Mouse (Mus musculus) liver, postnatal 0 days (tissue): Measurements from ENCODE around the gene Tcf3. TPM values are rescaled to one million over a fixed set of nuclear protein-coding genes. Genes with fewer than 3 reads are reported as not detected.

Experiments
- ATAC-seq: fragments of 200-750 bp; cut with Nextera tagmentation; 2 replicates; pipeline ENCODE4 v1.8.0; 2017; ENCODE audit warnings: mild to moderate bottlenecking, moderate library complexity
- DNase-seq: peaks from one replicate; pipeline ENCODE4 v3.0.0-alpha.2; 2016
- H3K27ac ChIP-seq: fragments of 300-500 bp; sonication (generic); 2 replicates; pipeline ENCODE4 v1.5.1; 2014; ENCODE audit warnings: antibody characterized with exemption, moderate library complexity, mild to moderate bottlenecking, low read depth
- H3K27me3 ChIP-seq: fragments of 300-500 bp; sonication (generic); 2 replicates; pipeline ENCODE4 v1.6.1; 2014; ENCODE audit warnings: low read length, control low read depth, mixed read lengths; ENCODE audit not compliant: insufficient read depth
- H3K36me3 ChIP-seq: fragments of 300-500 bp; sonication (generic); replicated peaks from 2 replicates; pipeline ENCODE4 v1.6.1; 2014; ENCODE audit warnings: mild to moderate bottlenecking, control low read depth, low read length, moderate library complexity, mixed read lengths; ENCODE audit not compliant: insufficient read depth
- H3K4me1 ChIP-seq: fragments of 300-500 bp; sonication (generic); 2 replicates; pipeline ENCODE4 v1.6.1; 2014; ENCODE audit warnings: antibody characterized with exemption, mild to moderate bottlenecking, control low read depth; ENCODE audit not compliant: insufficient read depth
- H3K4me2 ChIP-seq: fragments of 300-500 bp; sonication (generic); 2 replicates; pipeline ENCODE4 v1.6.1; 2014; ENCODE audit warnings: low read depth, mild to moderate bottlenecking, low read length, moderate library complexity, mixed read lengths
- H3K4me3 ChIP-seq: fragments of 300-500 bp; sonication (generic); 2 replicates; pipeline ENCODE4 v1.5.1; 2014; ENCODE audit warnings: low read depth, low read length
- H3K9ac ChIP-seq: fragments of 300-500 bp; sonication (generic); replicated peaks from 2 replicates; pipeline ENCODE4 v1.6.1; 2014; ENCODE audit warnings: mild to moderate bottlenecking, moderate library complexity
- H3K9me3 ChIP-seq: fragments of 300-500 bp; sonication (generic); 2 replicates; pipeline ENCODE4 v1.6.1; 2016; ENCODE audit warnings: mild to moderate bottlenecking, control low read depth, low read length, mixed read lengths
- CTCF ChIP-seq: sonication (generic); IDR thresholded peaks from 2 replicates; pipeline ENCODE4 v1.5.1; 2016; ENCODE audit warnings: antibody characterized with exemption, low read depth
- EP300 ChIP-seq: IDR thresholded peaks from 2 replicates; pipeline ENCODE4 v1.6.1; 2016; ENCODE audit warnings: antibody characterized with exemption, low read depth, mild to moderate bottlenecking
- WGBS: fragments of 180-500 bp; shearing (Covaris S2); extraction: QIAGEN DNeasy Blood & Tissue Kit; methylation state at CpG from one replicate; pipeline ENCODE4 v1.1.7; 2014; ENCODE audit not compliant: insufficient replicate concordance; 5-methylcytosine and 5-hydroxymethylcytosine counted together
- polyA plus RNA-seq: library from polyadenylated mRNA; unstranded; fragments of >200 nt; fragmentation: Nextera tagmentation; extraction: Ambion mirVana; gene quantifications from 2 replicates; pipeline ENCODE4 v1.2.1, GENCODE M21; 2015

The Tcf3 gene
- polyA plus RNA-seq, 1 experiment from 2014 or later, result 28.2 TPM

- DNase-seq, result no peak
- ATAC-seq, result no peak
- no peak overlapping the region for H3K4me2 ChIP-seq
Measured at GRCm38 (mm10) chr10:80417841-80418240, 15.6 kb downstream of the Tcf3 start.

DNA sequence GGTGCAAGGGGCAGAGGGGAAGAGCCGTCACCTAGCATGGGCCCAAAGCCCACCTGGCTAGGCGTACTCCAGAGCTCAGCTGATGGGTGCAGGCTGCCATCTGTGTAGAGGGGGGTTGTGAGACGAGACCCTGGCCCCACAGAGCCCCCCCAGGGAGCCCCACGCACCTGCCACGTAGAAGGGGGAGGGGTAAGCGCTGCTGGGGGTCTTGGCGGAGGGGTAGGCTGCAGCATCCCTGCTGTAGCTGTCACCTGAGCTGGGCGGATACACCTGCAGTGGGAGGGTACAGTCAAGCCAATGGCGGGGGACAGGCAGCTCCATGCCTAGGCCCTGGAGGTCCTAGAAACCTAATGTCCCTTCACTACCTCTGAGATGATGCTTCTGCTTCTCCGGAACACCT is 16.1 kb downstream of the Tcf3 start:
- H3K4me2 ChIP-seq, result no peak overlapping the region
- H3K4me3 ChIP-seq, result no peak overlapping the region
- H3K27me3 ChIP-seq, result no peaks in the 10 kb centered on the region
- WGBS, result 91% methylated on average over 10 of the region's 10 CpGs
- DNase-seq (no peak), ATAC-seq (no peak)
- no peak for TF ChIP-seq EP300
- no peak overlapping the region for H3K9ac ChIP-seq
- peaks cover 98% of the 10 kb centered on the region for H3K36me3 ChIP-seq
- H3K4me1 ChIP-seq, result peaks cover 35% of the 10 kb centered on the region
- no peak overlapping the region for H3K27ac ChIP-seq
- H3K9me3 ChIP-seq, result no peaks in the 10 kb centered on the region

More at GRCm38 (mm10) chr10:80417841-80418240, 15.6 kb downstream of the Tcf3 start:
- TF ChIP-seq CTCF (no peak), EP300 (no peak)
- Histone ChIP-seq H3K4me1 (peaks cover 39% of the 10 kb centered on the region), H3K4me3 (no peak overlapping the region), H3K9me3 (no peaks in the 10 kb centered on the region), H3K27me3 (no peaks in the 10 kb centered on the region), H3K9ac (no peak overlapping the region), H3K27ac (no peak overlapping the region), H3K36me3 (peaks cover 94% of the 10 kb centered on the region)
- WGBS, result 93% methylated on average over 1 of the region's 1 CpGs

- peaks cover 20% of the 10 kb centered on the region for H3K4me1 ChIP-seq
- H3K4me2 ChIP-seq, result no peak overlapping the region
- H3K9me3 ChIP-seq, result no peaks in the 10 kb centered on the region
- peaks cover 100% of the 10 kb centered on the region for H3K36me3 ChIP-seq
- DNase-seq (no peak), ATAC-seq (no peak)
- WGBS, result 95% methylated on average over 7 of the region's 7 CpGs
- no peaks in the 10 kb centered on the region for H3K27me3 ChIP-seq
- no peak overlapping the region for H3K4me3 ChIP-seq
- H3K9ac ChIP-seq, result no peak overlapping the region
- no peak overlapping the region for H3K27ac ChIP-seq
- TF ChIP-seq EP300 (no peak), CTCF (no peak)
Measured at GRCm38 (mm10) chr10:80415566-80415965, 17.9 kb downstream of the Tcf3 start.

DNA sequence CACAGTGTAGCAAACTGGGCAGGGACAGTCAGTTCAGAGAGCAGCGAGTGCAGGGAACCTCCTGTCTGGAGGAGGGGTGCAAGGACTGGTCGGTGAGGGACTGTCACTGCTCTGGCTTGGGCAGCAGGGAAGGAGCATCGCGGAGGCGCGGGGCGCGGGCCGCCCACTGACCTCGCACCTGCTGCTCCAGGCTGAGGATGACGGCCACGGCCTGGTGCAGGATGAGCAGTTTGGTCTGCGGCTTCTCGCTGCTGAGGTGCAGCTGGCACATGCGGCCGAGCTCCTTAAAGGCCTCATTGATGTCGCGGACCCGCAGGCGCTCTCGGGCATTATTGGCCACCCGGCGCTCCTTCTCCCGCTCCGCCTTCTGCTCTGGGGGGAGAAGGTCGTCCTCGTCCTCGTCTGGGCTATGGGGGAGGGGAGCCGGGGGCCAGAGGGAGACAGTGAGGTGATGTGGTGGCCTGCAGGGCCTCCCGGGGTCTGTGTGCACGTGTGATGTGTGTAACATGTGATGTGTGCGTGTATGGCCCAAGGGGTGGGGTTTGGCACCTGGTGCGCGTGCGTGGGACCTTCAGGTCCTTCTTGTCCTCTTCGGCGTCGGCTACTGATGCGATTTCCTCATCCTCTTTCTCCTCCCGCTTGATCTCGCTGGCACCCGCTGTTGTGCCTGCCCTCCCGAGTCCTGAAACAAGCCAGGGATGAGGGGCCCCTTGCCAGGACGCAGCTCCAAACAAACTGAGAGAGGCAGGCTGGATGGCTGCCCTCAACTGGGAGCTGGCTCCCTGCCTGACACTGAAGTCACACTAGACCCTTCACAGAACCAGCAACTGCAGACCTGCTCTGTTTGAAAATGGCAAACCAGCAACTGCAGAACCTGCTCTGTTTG is 20.5 kb downstream of the Tcf3 start:
- WGBS, result 91% methylated on average over 44 of the region's 44 CpGs

GRCm38 (mm10) chr10:80407924-80408323 is 25.5 kb downstream of the Tcf3 start:
- no peak for TF ChIP-seq CTCF
- no peak for TF ChIP-seq EP300
- WGBS, result 34% methylated on average over 4 of the region's 4 CpGs
- Histone ChIP-seq H3K36me3 (peaks cover 50% of the 10 kb centered on the region), H3K9me3 (no peaks in the 10 kb centered on the region), H3K4me3 (no peak overlapping the region), H3K4me1 (peaks cover 22% of the 10 kb centered on the region), H3K27ac (peak overlapping the region; percentile 85), H3K9ac (peak overlapping the region; percentile 80; the same call in 1 of the 2 replicates), H3K4me2 (0 out of 2 replicates have a peak overlapping the region, but pooled peaks have one; percentile 88), H3K27me3 (no peaks in the 10 kb centered on the region)
- ATAC-seq (no peak), DNase-seq (no peak)

More for the DNA sequence above, 20.5 kb downstream of the Tcf3 start:
- Histone ChIP-seq H3K9ac (no peak overlapping the region), H3K4me1 (peaks cover 1% of the 10 kb centered on the region), H3K4me2 (no peak overlapping the region), H3K27ac (no peak overlapping the region), H3K27me3 (no peaks in the 10 kb centered on the region), H3K9me3 (no peaks in the 10 kb centered on the region), H3K36me3 (peaks cover 89% of the 10 kb centered on the region), H3K4me3 (no peak overlapping the region)
- no peak for TF ChIP-seq EP300
- TF ChIP-seq CTCF, result no peak
- ATAC-seq, result no peak
- no peak for DNase-seq

GRCm38 (mm10) chr10:80406684-80407501 is 26.6 kb downstream of the Tcf3 start, which contains the start of gene Uqcr11:
TSS of gene Uqcr11 (minus strand) at chr10:80406830.
- H3K27me3 ChIP-seq, result no peaks in the 10 kb centered on the region
- DNase-seq (peak; percentile 92), ATAC-seq (peak; percentile 83)
- H3K4me2 ChIP-seq, result peak within 1 kb of the TSS; percentile 88
- no peaks in the 10 kb centered on the region for H3K9me3 ChIP-seq
- peak within 1 kb of the TSS; percentile 85 for H3K27ac ChIP-seq
- peak within 1 kb of the TSS; percentile 70 for H3K4me3 ChIP-seq
- H3K4me1 ChIP-seq, result peaks cover 22% of the 10 kb centered on the region
- peak within 1 kb of the TSS; percentile 80 for H3K9ac ChIP-seq
- H3K36me3 ChIP-seq, result peaks cover 48% of the 10 kb centered on the region
- TF ChIP-seq EP300 (no peak; the same call in 1 of the 2 replicates), CTCF (no peak)
- under 1% methylated on average over 27 of the region's 27 CpGs for WGBS
